Mouse (Mus musculus) liver, adult (tissue): ENCODE measurements around the gene Rbms3.

ENCODE experiments used
- GATA4 ChIP-seq: IDR thresholded peaks from 2 replicates; pipeline ENCODE4 v1.6.1; 2014; ENCODE audit warnings: mild to moderate bottlenecking, low read length; ENCODE audit not compliant: insufficient replicate concordance

Gene Rbms3

DNA sequence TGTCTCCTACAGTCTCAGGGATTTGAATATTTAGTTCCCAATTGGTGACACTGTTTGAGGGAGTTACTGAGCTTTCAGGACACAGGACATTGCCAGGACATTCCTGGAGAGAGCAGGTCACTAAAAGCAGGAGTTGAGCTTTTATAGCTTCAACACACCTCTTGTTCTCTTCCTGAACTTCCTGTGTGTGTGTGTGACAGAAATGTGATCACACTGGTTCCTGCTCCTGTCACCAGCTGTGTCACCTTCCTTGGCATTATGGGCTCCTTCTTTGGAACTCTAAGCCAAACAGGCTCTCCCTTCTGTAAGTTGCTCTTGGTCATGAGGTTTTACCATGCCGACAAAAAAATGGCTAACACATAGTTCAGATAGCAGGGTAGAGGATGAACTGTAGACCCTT, 997.9 kb downstream of the Rbms3 start:
- no peak for TF ChIP-seq GATA4

DNA sequence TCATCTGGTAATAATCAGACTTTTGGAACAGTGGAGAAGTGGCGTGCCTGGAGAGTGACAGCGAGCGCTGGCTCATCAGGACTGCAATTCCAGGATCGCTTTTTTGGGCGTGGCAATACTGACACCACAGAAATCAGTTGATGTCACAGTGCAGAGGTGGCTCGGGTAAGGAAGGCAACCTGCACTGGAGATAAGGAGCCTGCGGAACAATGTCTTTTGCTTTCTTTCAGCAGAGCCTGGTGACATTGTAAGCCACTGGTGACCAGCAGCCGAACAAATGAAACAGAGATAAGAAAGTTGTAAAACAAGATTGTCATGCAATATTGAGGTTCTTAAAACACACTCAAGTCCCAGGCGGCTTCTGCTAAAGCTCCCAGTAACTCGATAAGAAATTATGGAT, 998.9 kb downstream of the Rbms3 start:
- no peak for TF ChIP-seq GATA4

DNA sequence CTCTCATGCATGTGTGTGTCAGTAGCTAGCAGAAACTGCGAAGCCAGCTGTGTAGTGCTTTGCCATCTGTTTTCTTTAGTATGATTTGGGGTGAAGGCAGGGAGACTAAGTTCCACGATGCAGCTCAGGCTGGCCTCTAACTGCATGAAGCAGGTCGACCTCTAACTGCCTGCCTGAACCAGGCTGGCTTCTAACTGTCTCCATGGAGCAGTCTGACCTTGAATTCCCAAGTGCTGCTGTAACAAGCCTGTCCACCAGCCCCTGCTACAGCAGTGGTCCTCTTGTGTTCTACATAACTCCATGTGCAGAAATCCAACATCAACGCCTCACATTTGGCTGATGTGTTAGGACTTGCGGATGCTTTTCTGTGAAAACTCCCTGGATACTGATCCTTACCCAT, 1009.3 kb downstream of the Rbms3 start:
- no peak for TF ChIP-seq GATA4

GRCm38 (mm10) chr9:116618886-116619285, 1010.8 kb downstream of the Rbms3 start:
- no peak for TF ChIP-seq GATA4

DNA sequence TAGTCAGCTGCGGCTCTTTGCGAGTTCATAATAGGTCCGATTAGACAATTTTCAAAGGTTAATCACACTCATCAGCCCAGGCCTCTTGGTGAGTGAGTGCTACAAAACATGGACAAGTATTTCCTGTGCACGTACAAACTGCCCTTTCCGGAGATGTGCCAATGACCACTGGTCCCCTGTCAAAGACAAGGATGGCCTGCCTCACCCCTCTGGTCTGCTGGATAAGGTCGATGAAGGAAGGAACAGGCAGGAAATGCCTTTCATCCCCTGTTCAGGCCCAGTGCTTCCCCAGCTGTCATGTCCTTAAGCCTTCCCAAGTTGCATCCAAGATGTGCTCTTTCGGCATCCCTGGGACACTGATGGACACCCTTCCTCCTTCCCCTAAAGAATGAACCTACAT, 1016.4 kb downstream of the Rbms3 start:
- TF ChIP-seq GATA4: 0 out of 2 replicates have a peak, but pooled peaks have one; percentile 24

- TF ChIP-seq GATA4: no peak
Observed at GRCm38 (mm10) chr9:116596046-116596445, 1033.7 kb downstream of the Rbms3 start.

GRCm38 (mm10) chr9:116592486-116592885, 1037.2 kb downstream of the Rbms3 start:
- TF ChIP-seq GATA4: no peak

GRCm38 (mm10) chr9:116591071-116591470, 1038.6 kb downstream of the Rbms3 start:
- TF ChIP-seq GATA4: no peak

DNA sequence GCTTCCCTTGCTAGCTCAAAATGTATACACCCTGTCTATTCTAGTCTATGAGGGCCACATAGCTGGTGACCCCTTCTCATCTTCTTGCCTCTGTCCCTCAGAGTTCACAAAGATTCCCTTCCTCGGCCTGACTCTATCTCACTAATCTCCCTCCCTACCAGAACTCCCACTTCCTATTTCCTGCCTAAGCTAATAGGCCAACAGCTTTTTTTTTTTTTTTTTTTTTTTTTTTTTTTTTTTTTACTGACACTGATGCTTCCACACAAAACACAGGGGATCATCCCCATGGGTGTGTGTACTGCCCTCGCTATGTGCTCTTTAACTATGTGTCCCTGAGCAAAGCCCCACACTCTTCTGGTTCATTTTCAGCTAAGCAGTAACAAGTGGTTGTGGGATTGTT, 1060.0 kb downstream of the Rbms3 start:
- TF ChIP-seq GATA4: no peak

- no peak for TF ChIP-seq GATA4
Observed at GRCm38 (mm10) chr9:116566711-116567110, 1063.0 kb downstream of the Rbms3 start.

DNA sequence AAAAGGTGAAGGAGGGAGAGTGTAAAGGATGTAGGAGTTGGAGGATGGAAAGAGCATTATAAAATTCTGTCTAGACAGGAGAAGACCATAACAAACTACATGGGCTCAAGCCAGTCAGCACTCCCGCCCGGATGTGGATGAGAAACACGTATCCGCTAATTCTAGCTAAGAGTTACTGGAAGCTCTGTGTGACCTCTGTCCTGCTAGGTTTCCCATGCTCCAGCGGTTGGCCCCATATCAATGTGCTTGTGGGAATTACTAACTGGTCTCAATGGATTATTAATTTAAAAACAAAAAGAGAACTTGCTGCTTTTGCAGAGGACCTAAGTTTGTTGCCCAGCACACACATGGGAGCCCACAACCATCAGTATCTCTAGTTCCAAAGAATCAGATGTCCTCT, 1071.9 kb downstream of the Rbms3 start:
- no peak for TF ChIP-seq GATA4

DNA sequence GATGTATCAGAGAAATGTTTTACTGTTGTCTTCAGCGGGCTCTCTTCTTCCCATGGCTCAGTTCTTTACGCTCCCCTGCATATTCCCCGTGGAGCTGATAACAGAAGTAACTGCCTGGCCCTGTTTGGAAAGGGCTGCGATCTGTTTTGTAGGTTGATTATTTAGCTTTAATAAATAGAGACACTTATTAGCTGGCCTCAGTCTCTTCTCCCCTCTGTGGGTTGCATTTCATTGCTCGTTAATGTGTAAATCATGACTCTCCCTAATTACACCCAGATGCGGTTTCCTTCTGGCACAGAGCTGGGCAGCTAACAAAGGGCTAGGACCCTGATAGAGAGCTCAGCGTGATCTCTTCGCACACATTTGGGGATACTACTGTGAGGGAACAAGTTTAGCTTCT, 1073.1 kb downstream of the Rbms3 start:
- no peak for TF ChIP-seq GATA4

- TF ChIP-seq GATA4: no peak
Observed at GRCm38 (mm10) chr9:116553181-116553580, 1076.5 kb downstream of the Rbms3 start.

DNA sequence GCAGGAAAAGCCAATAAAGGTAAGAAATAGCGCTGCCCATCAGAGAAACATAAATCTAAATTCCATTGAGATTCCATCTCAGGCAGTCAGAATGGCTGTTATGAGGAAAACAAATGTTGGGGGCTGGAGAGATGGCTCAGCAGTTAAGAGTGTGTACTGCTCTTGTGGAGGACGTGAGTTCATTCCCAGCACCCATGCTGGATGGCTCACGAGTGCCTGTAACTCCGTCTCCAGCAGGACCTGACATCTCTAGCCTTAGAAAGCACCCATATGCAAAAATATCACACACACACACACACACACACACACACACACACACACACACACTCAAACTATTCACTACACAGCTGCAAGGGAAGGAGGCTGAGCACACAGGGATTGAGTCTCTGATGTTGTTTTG, 1083.6 kb downstream of the Rbms3 start:
- TF ChIP-seq GATA4: no peak

GRCm38 (mm10) chr9:116542793-116543192, 1086.9 kb downstream of the Rbms3 start:
- no peak for TF ChIP-seq GATA4

DNA sequence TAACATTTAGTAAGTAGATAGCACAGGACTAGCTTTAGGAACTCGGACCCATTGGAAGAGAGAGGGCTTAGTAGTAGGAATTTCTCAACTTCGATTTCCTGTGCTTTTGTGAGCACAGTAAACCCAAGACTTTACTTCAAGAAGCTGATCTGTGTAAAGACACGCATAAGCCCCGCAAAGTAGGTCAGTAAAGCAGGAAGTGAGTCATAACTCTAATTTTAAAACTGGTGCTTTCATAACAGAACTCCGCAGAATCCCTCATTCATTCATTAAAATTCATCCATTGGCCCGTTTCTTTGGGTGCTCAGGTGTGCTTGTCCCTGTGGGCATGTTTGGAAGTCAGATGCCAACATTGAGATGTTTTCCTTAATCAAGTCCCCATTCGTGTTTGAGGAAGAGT, 1087.7 kb downstream of the Rbms3 start:
- no peak for TF ChIP-seq GATA4

GRCm38 (mm10) chr9:116535709-116536108, 1094.0 kb downstream of the Rbms3 start:
- TF ChIP-seq GATA4: no peak

DNA sequence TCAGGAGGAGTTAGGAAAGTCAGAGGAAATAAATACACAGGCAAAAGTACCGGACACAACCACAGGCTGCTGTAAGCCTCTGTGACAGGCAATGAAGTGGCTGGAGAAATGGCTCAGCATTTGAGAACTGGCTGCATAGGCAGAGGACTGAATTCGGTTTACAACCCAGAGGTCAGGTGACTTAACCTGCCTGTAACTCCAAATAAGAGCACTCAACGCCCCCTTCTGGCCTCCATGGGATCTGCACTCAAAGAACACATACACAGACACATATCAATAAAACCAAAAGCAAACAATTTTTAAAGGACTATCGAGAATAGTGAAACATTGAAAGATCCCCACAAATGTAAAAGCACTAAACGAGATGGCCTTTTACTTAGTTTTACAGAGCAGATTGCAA, 1096.3 kb downstream of the Rbms3 start:
- no peak for TF ChIP-seq GATA4
